Mouse (Mus musculus) right cerebral cortex, postnatal 14 days (tissue): ENCODE measurements at regions not wholly inside any gene's neighbourhood (a gene's known extent, or its start where the extent isn't known, plus 50 kb on each side); places are given as distances from the start of the nearest gene placed in this dataset.
A peak's percentile ranks its signal among the peaks of the same experiment; 100 is the strongest.

Source experiments
- DNase-seq: peaks from one replicate; pipeline ENCODE4 v3.0.0; 2022

DNA sequence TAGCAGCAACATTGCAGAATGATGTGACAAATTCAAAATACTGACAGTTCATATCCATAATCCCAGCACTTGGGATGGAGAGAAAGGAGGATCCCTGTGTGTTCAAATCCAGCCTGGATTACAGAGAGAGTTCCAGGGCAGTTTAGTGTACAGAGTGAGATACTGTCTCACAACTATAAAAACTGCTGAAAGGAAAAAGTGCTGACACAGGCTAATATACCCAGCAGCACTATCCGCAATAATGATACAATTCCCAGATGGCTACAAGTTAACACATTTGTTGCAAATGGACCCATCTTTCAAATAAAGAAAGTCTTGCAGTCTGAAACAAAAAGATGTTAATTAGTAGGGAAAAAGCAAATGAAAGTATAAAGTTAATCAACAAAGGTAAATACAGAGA lies 510.9 kb downstream of the Synb start:
- DNase-seq, result no peak

DNA sequence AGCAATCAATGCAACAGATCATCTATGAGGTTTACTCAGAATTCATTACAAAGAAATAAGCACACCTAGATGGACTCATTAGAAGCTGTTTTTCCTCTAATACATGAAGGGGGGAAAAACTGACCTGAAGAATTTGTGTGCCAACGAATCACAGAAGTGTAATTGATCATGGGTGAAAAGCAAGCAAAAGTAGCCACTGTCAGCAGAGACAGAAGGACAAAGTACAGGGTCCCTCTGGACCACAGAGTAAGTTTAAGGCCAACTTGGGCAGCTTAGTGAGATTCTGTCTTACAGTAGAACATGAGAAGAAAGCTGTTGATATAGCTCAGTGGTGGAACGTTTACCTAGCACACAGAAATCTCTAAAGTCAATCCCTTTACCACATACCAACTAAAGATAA lies 523.7 kb downstream of the Synb start:
- DNase-seq, result no peak

DNA sequence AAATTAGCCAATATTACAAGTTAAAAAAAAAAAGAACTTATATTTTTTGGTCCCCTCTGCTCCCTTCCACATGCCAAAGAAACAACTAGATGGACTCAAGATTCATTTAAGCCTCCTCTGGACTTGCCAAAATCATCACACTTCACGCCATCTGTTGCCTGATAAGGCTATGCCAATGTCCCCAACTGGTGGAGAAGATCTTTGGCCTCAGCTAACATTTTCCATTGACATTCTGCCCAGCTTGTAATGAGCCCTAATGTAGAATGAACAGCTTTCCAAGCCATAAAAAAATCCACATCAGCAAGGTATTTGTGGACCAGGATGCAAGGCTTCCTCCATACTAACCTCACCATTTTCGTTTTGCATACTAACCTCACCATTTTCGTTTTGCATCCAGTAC lies 531.2 kb downstream of the Synb start:
- DNase-seq, result no peak

DNA sequence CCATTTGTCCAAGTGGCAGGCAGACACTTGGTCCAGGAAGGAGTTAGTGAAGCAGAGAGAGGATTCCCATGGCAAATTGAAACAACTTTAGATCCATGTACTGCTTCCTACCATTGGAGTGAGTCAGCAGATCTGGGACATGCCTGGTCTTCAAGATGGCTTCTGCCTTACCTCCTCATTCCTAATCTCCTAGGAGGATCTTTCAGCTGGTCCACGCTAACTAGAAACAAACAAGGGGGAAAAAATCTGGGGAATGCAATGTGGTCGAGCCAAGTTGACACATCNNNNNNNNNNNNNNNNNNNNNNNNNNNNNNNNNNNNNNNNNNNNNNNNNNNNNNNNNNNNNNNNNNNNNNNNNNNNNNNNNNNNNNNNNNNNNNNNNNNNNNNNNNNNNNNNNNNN lies 549.4 kb downstream of the Synb start:
- DNase-seq, result no peak

DNA sequence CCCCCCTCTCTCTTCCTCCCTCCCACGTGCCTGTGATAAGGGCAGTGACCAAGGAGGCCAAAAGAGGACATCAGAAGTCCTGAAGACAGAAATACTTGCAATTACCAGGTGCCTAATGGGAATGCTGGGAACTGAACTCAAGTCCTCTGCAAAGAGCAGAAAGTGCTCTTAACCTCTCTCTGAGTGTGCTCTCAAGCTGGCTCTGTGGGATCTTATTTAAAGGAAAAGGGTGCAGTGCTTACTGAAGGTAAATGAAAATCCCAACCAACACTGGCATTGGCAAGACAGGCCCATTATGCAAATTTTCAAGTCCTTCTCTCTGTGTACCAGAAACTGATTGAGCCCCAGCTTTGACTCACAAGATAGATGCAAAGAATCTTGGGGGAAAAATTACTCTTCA lies 555.6 kb downstream of the Synb start:
- DNase-seq, result no peak

DNA sequence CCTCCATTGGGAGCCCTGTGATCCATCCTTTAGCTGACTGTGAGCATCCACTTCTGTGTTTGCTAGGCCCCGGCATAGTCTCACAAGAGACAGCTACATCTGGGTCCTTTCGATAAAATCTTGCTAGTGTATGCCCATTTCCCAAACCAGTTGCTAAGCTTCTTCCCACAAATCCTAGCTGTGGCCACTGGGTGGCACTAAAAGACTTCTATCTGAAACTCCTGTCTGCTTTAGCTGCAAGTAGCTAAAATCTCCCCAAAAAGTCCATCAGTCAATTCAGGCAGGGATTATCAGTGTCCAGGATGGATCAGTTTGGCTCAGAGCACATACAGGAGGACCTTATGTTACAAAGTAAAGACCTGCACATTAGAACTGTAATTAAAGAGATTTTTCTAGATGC lies 558.3 kb downstream of the Synb start:
- DNase-seq, result peak; percentile 74

DNA sequence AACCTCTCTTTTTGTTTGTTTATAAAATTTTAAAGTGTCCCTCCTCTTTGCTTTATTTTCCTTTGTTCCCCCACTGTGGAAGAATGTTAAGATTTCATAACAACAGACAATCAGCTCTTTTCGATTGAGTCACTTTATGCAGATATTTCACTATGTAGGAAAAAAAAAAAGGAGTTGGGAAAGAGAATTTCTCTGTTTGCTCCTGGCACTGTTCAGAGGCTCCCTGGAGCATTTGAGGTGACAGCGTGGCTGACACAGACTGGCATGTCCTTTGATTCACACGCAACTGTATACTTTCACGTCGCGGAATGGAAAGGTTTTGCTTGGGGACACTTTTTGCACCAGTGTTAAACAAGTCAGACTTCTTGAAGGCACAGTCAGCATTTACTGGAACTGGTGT lies 572.9 kb downstream of the Synb start:
- no peak for DNase-seq

DNA sequence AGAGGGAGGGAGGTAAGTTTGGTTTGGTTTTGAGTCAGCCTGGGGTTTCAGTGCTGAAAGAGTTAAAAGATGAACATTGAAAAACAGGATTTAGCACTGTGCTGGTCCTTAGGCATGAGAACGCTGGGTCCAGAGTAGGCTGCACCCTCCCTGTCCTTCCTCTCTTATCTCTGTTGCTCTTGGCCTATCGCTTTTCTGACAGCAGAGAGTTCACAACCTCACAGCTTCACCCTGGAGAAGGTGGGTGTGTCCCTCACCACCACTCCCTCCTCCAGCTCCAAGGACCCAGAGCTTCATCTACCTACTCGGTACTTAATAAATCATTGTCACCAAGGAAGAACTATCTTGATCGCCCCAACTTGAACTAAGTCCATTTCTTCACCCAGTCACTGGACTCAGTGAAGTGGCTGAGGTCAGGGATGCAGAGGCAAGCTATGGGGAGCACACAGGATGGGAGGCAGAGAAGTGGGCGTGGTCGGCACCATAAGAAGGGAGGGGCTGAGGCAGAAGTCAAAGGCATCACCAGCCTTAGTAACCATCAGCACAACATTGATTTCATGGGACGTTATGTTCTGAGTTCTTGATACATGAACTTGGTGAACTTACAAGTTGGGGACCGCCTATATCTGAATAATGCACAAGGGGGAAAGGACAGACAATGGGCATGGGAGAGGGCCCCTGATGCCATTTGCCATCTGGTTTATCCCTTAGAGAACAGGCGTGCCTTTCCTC lies 574.5 kb downstream of the Synb start:
- DNase-seq, result no peak

DNA sequence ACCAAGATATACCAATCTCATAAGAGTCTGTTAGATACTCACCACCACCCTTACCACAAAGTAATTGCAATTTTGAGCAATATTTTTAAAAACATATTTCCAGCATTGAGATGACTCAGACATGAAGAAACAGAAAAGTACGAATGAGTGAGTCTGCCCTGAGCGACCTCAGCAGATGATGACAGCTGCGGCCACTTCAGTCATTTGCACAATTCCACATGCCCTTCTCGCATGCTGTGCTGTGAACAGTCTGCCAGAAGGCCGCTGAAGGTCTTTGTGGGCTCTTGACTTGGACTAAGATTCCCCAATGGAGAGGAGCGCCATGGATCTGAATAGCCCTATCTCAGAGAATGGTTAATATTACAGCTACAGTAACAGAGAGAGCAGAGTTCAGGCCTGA lies 575.3 kb downstream of the Synb start:
- DNase-seq, result no peak
